In genomic region chr11:97309911-97310571, GRCm38 (mm10) we compare ENCODE assay signal across 8 mouse cellular contexts. TPM values are rescaled to one million over a fixed set of nuclear protein-coding genes. Genes with fewer than 3 reads are reported as not detected.
DNase-seq lines count a peak whose midpoint lies in the region; ATAC-seq and TF ChIP-seq lines count a peak whose summit lies in the region.

No protein-coding gene starts in this region.

- DNase-seq in brain, embryonic 18.5 days (ENCODE audit: low read depth, low spot score), result peak; percentile 64
- peak; percentile 89 for DNase-seq in heart, postnatal 0 days (ENCODE audit: low spot score)
- peak; percentile 83 to 85 for DNase-seq in kidney, postnatal 36 days
- peak; percentile 70 for DNase-seq in testis, postnatal 14 days (ENCODE audit: low spot score)

- H3K9me3 ChIP-seq in forebrain, embryonic 12.5 days, result no peaks in the 10 kb centered on the region
- no peaks in the 10 kb centered on the region for H3K9me3 ChIP-seq in heart, postnatal 0 days (replicated peaks; ENCODE audit: control insufficient read depth, low read length)
- H3K9me3 ChIP-seq in liver, embryonic 16.5 days (replicated peaks; ENCODE audit: control insufficient read depth, low read length), result no peaks in the 10 kb centered on the region
- no peaks in the 10 kb centered on the region for H3K9me3 ChIP-seq in neural tube, embryonic 12.5 days

- peak overlapping the region; percentile 55 for H3K9ac ChIP-seq in forebrain, embryonic 12.5 days
- H3K9ac ChIP-seq in heart, postnatal 0 days (replicated peaks; ENCODE audit: low read depth, low read length), result peak overlapping the region; percentile 62
- peak overlapping the region; percentile 41; the same call in 1 of the 2 replicates for H3K9ac ChIP-seq in liver, embryonic 16.5 days (ENCODE audit: low read depth, low read length)
- H3K9ac ChIP-seq in neural tube, embryonic 12.5 days, result peak overlapping the region; percentile 38; the same call in 1 of the 2 replicates

- peaks cover 22% of the 10 kb centered on the region for H3K4me1 ChIP-seq in forebrain, embryonic 12.5 days
- peaks cover 15% of the 10 kb centered on the region; the same call in 1 of the 2 replicates for H3K4me1 ChIP-seq in heart, postnatal 0 days (ENCODE audit: control insufficient read depth, insufficient read depth)
- H3K4me1 ChIP-seq in liver, embryonic 16.5 days (ENCODE audit: control insufficient read depth, low read depth, low read length), result peaks cover 16% of the 10 kb centered on the region
- peaks cover 20% of the 10 kb centered on the region for H3K4me1 ChIP-seq in neural tube, embryonic 12.5 days

- peak; percentile 93 for TF ChIP-seq CTCF in heart, postnatal 0 days (IDR thresholded peaks at IDR 0.05; ENCODE audit: low read depth)

- H3K4me3 ChIP-seq in forebrain, embryonic 12.5 days (replicated peaks), result peak overlapping the region; percentile 42
- peak overlapping the region; percentile 53 for H3K4me3 ChIP-seq in heart, postnatal 0 days (ENCODE audit: low read depth, low read length)
- peak overlapping the region; percentile 57 for H3K4me3 ChIP-seq in liver, embryonic 16.5 days (ENCODE audit: low read depth, low read length)
- peak overlapping the region; percentile 31 for H3K4me3 ChIP-seq in neural tube, embryonic 12.5 days

- peaks cover 10% of the 10 kb centered on the region for H3K27me3 ChIP-seq in forebrain, embryonic 12.5 days
- H3K27me3 ChIP-seq in heart, postnatal 0 days (ENCODE audit: control insufficient read depth, insufficient read depth, low read length), result no peaks in the 10 kb centered on the region
- peaks cover 23% of the 10 kb centered on the region for H3K27me3 ChIP-seq in liver, embryonic 16.5 days (ENCODE audit: control insufficient read depth, insufficient read depth, low read depth, low read length)
- no peaks in the 10 kb centered on the region for H3K27me3 ChIP-seq in neural tube, embryonic 12.5 days (replicated peaks)

- no peaks in the 10 kb centered on the region for H3K36me3 ChIP-seq in forebrain, embryonic 12.5 days (replicated peaks)
- H3K36me3 ChIP-seq in heart, postnatal 0 days (replicated peaks; ENCODE audit: control insufficient read depth, insufficient read depth, low read length), result no peaks in the 10 kb centered on the region
- no peaks in the 10 kb centered on the region for H3K36me3 ChIP-seq in liver, embryonic 16.5 days (ENCODE audit: control insufficient read depth, insufficient read depth)
- no peaks in the 10 kb centered on the region for H3K36me3 ChIP-seq in neural tube, embryonic 12.5 days

- H3K4me2 ChIP-seq in forebrain, embryonic 12.5 days, result peak overlapping the region; percentile 70
- H3K4me2 ChIP-seq in heart, postnatal 0 days (ENCODE audit: low read depth, low read length), result peak overlapping the region; percentile 83
- peak overlapping the region; percentile 72 for H3K4me2 ChIP-seq in liver, embryonic 16.5 days (ENCODE audit: low read depth, low read length)
- peak overlapping the region; percentile 73 for H3K4me2 ChIP-seq in neural tube, embryonic 12.5 days (replicated peaks)

- H3K27ac ChIP-seq in forebrain, embryonic 12.5 days, result no peak overlapping the region
- H3K27ac ChIP-seq in heart, postnatal 0 days (ENCODE audit: low read depth), result peak overlapping the region; percentile 92
- peak overlapping the region; percentile 73 for H3K27ac ChIP-seq in liver, embryonic 16.5 days (ENCODE audit: low read length)
- no peak overlapping the region for H3K27ac ChIP-seq in neural tube, embryonic 12.5 days

- under 1% methylated on average over 25 of the region's 25 CpGs for WGBS in forebrain, embryonic 12.5 days
- WGBS in heart, postnatal 0 days, result under 1% methylated on average over 25 of the region's 25 CpGs
- WGBS in liver, embryonic 16.5 days (ENCODE audit: insufficient replicate concordance), result 1% methylated on average over 25 of the region's 25 CpGs
- WGBS in neural tube, embryonic 12.5 days, result under 1% methylated on average over 25 of the region's 25 CpGs

- TF ChIP-seq EP300 in heart, postnatal 0 days (IDR thresholded peaks at IDR 0.05; ENCODE audit: low read depth), result no peak

- ATAC-seq in CD4-positive, CD25-positive, alpha-beta regulatory T cell, adult 4 months, result peak; percentile 76
- peak; percentile 80 for ATAC-seq in forebrain, embryonic 12.5 days (ENCODE audit: low FRiP score)
- ATAC-seq in heart, postnatal 0 days (ENCODE audit: insufficient read depth, low read depth), result peak; percentile 81
- peak; percentile 56; the same call in 1 of the 2 replicates for ATAC-seq in liver, embryonic 16.5 days (ENCODE audit: low read depth)
- ATAC-seq in neural tube, embryonic 12.5 days (ENCODE audit: low FRiP score, low read depth), result peak; percentile 44; the same call in 1 of the 2 replicates

RNA-seq across cellular contexts. Expression of gene Mrpl45, which starts 5.5 kb away (rescaled TPM):
- 10 to 100 TPM; 38.8 to 42.3 TPM for polyA plus RNA-seq in CD4-positive, CD25-positive, alpha-beta regulatory T cell, adult 4 months (2017; shearing (Covaris generic))
- polyA plus RNA-seq in forebrain, embryonic 12.5 days (2016; fragmentation: Nextera tagmentation; extraction: Ambion mirVana), result 51.3 and 53.3 TPM in 2 replicates
- total RNA-seq in heart, postnatal 0 days (2014; rRNA removed; ENCODE audit: low replicate concordance), result 41.8 and 48.8 TPM in 2 replicates
- 60.3 and 64.6 TPM in 2 replicates for polyA plus RNA-seq in heart, postnatal 0 days (2015; fragmentation: Nextera tagmentation; extraction: Ambion mirVana)
- 21.2 and 25.6 TPM in 2 replicates for polyA plus RNA-seq in liver, embryonic 16.5 days (2015; fragmentation: Nextera tagmentation; extraction: Ambion mirVana)
- 42.3 and 48.9 TPM in 2 replicates for polyA plus RNA-seq in neural tube, embryonic 12.5 days (2016; fragmentation: Nextera tagmentation; extraction: Ambion mirVana)

RNA-seq across cellular contexts. Expression of gene Npepps, which starts 29.6 kb away (rescaled TPM):
- polyA plus RNA-seq in CD4-positive, CD25-positive, alpha-beta regulatory T cell, adult 4 months (2017; shearing (Covaris generic)), result 10 to 100 TPM; 34.4 to 41.1 TPM
- 138 and 146 TPM in 2 replicates for polyA plus RNA-seq in forebrain, embryonic 12.5 days (2016; fragmentation: Nextera tagmentation; extraction: Ambion mirVana)
- 28.1 and 45.8 TPM in 2 replicates for total RNA-seq in heart, postnatal 0 days (2014; rRNA removed; ENCODE audit: low replicate concordance)
- polyA plus RNA-seq in heart, postnatal 0 days (2015; fragmentation: Nextera tagmentation; extraction: Ambion mirVana), result 54.8 and 56.0 TPM in 2 replicates
- 20.7 and 23.4 TPM in 2 replicates for polyA plus RNA-seq in liver, embryonic 16.5 days (2015; fragmentation: Nextera tagmentation; extraction: Ambion mirVana)
- polyA plus RNA-seq in neural tube, embryonic 12.5 days (2016; fragmentation: Nextera tagmentation; extraction: Ambion mirVana), result 127 and 133 TPM in 2 replicates

RNA-seq across cellular contexts. Expression of gene Gpr179, which starts 41.8 kb away (rescaled TPM):
- polyA plus RNA-seq in CD4-positive, CD25-positive, alpha-beta regulatory T cell, adult 4 months (2017; shearing (Covaris generic)), result under 1 TPM; 0.16 to 0.30 TPM
- polyA plus RNA-seq in forebrain, embryonic 12.5 days (2016; fragmentation: Nextera tagmentation; extraction: Ambion mirVana), result 0.11 and 0.22 TPM in 2 replicates
- total RNA-seq in heart, postnatal 0 days (2014; rRNA removed; ENCODE audit: low replicate concordance), result 0.12 TPM in 1 of 2 replicates, not detected in the other
- polyA plus RNA-seq in heart, postnatal 0 days (2015; fragmentation: Nextera tagmentation; extraction: Ambion mirVana), result not detected in 2 replicates
- polyA plus RNA-seq in liver, embryonic 16.5 days (2015; fragmentation: Nextera tagmentation; extraction: Ambion mirVana), result not detected in 2 replicates
- 0.19 and 0.50 TPM in 2 replicates for polyA plus RNA-seq in neural tube, embryonic 12.5 days (2016; fragmentation: Nextera tagmentation; extraction: Ambion mirVana)

RNA-seq across cellular contexts. Expression of gene Socs7, which starts 52.3 kb away (rescaled TPM):
- 1 to 10 TPM; 7.6 to 8.4 TPM for polyA plus RNA-seq in CD4-positive, CD25-positive, alpha-beta regulatory T cell, adult 4 months (2017; shearing (Covaris generic))
- 7.9 and 8.0 TPM in 2 replicates for polyA plus RNA-seq in forebrain, embryonic 12.5 days (2016; fragmentation: Nextera tagmentation; extraction: Ambion mirVana)
- 15.4 and 20.7 TPM in 2 replicates for total RNA-seq in heart, postnatal 0 days (2014; rRNA removed; ENCODE audit: low replicate concordance)
- polyA plus RNA-seq in heart, postnatal 0 days (2015; fragmentation: Nextera tagmentation; extraction: Ambion mirVana), result 1.6 and 2.1 TPM in 2 replicates
- polyA plus RNA-seq in liver, embryonic 16.5 days (2015; fragmentation: Nextera tagmentation; extraction: Ambion mirVana), result 1.0 and 1.1 TPM in 2 replicates
- 7.9 and 9.0 TPM in 2 replicates for polyA plus RNA-seq in neural tube, embryonic 12.5 days (2016; fragmentation: Nextera tagmentation; extraction: Ambion mirVana)

Comparison
In these comparisons a context has a peak if more than half of its experiments do, and no peak if none do; other contexts are left out.
1. H3K27ac ChIP-seq: peak in heart, postnatal 0 days (single experiment) and liver, embryonic 16.5 days (single experiment); none in forebrain, embryonic 12.5 days (single experiment) and neural tube, embryonic 12.5 days (single experiment).
2. Peak in every context shown above with its lines, with median percentiles within 50 percentile points of each other: ATAC-seq, DNase-seq, H3K4me2 ChIP-seq, H3K4me3 ChIP-seq and H3K9ac ChIP-seq.